Mouse (Mus musculus): ENCODE measurements around the gene Sash3.

DNA sequence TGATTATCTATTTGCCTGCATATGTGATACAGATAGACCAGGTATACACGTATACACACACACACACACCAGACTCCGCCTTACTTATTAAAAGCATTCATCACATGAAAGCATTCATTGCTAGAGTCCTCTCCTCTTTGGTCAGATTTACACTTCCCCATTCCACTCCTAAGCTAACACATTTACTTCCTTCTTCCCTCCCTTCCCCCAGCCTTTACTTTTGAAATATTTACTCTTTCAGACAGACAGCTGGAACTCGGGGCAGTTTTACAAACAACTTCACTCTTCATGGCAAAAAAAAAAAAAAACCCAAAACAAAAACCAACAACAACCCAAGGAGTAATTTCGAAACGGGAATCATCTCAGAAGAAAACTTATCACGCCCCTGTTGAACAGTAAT lies 58.2 kb downstream of the Sash3 start:
- TF ChIP-seq HCFC1 (IDR thresholded peaks at IDR 0.05; ENCODE audit: low read depth, low read length), result no peak
- no peak for TF ChIP-seq POLR2A (IDR thresholded peaks at IDR 0.05; ENCODE audit: control insufficient read depth in 1 of 2, insufficient read depth in 1 of 2, low read depth in 1 of 2, low read length in 2 of 2, poor library complexity in 1 of 2)
- TF ChIP-seq USF1 (IDR thresholded peaks at IDR 0.05; ENCODE audit: low read depth, low read length), result no peak
- no peak for TF ChIP-seq CTCF (IDR thresholded peaks at IDR 0.05 in 2 of 3, conservative IDR thresholded peaks at IDR 0.05 in 1 of 3; ENCODE audit: control insufficient read depth in 1 of 3, insufficient read depth in 1 of 3, low read depth in 2 of 3, low read length in 3 of 3, poor library complexity in 1 of 3, severe bottlenecking in 1 of 3)
- TF ChIP-seq GATA1 (IDR thresholded peaks at IDR 0.05; ENCODE audit: low read depth, low read length), result no peak
- TF ChIP-seq ELF1 (IDR thresholded peaks at IDR 0.05; ENCODE audit: low read depth, low read length), result no peak
- no peak for TF ChIP-seq MEF2A (IDR thresholded peaks at IDR 0.05; ENCODE audit: extremely low read depth, insufficient replicate concordance, low read depth, low read length, poor library complexity, severe bottlenecking)
